Mouse (Mus musculus): ENCODE measurements at regions not wholly inside any gene's neighbourhood (a gene's known extent, or its start where the extent isn't known, plus 50 kb on each side); places are given as distances from the start of the nearest gene placed in this dataset.
"Not testable (repeated sequence)": the region's sequence is repeated elsewhere in the genome, so short reads cannot be mapped to it uniquely, and the experiment has no call there.

- DNase-seq (ENCODE audit: low spot score) = no peak
Observed at GRCm38 (mm10) chr11:16559001-16559699, 50.9 kb upstream of the Sec61g start.

GRCm38 (mm10) chr11:16561727-16562126 is 53.4 kb upstream of the Sec61g start:
- DNase-seq (ENCODE audit: low spot score) = no peak

- no peak for DNase-seq (ENCODE audit: low spot score)
Observed at GRCm38 (mm10) chr11:16589085-16589680, 80.9 kb upstream of the Sec61g start.

GRCm38 (mm10) chr11:16590541-16590940 is 82.3 kb upstream of the Sec61g start:
- no peak for DNase-seq (ENCODE audit: low spot score)

GRCm38 (mm10) chr11:16591471-16591921 is 83.2 kb upstream of the Sec61g start:
- peak; percentile 9 for DNase-seq (ENCODE audit: low spot score)

- no peak for DNase-seq (ENCODE audit: low spot score)
Observed at GRCm38 (mm10) chr11:16592006-16592405, 83.7 kb upstream of the Sec61g start.

GRCm38 (mm10) chr11:16592766-16593165 is 84.5 kb upstream of the Sec61g start:
- no peak for DNase-seq (ENCODE audit: low spot score)

- DNase-seq (ENCODE audit: low spot score) = no peak
Observed at GRCm38 (mm10) chr11:16594832-16595231, 86.5 kb upstream of the Sec61g start.

- no peak for DNase-seq (ENCODE audit: low spot score)
Observed at GRCm38 (mm10) chr11:16597038-16597830, 89.0 kb upstream of the Sec61g start.

GRCm38 (mm10) chr11:16602947-16603346 is 94.7 kb upstream of the Sec61g start:
- no peak for DNase-seq (ENCODE audit: low spot score)

GRCm38 (mm10) chr11:16606435-16607214 is 98.3 kb upstream of the Sec61g start:
- DNase-seq (ENCODE audit: low spot score) = no peak

- DNase-seq (ENCODE audit: low spot score) = not testable (repeated sequence)
Observed at GRCm38 (mm10) chr11:16607900-16608422, 99.7 kb upstream of the Sec61g start.

GRCm38 (mm10) chr11:16611741-16612140 is 103.5 kb upstream of the Sec61g start:
- no peak for DNase-seq (ENCODE audit: low spot score)

- no peak for DNase-seq (ENCODE audit: low spot score)
Observed at GRCm38 (mm10) chr11:16612524-16612923, 104.2 kb upstream of the Sec61g start.

- no peak for DNase-seq (ENCODE audit: low spot score)
Observed at GRCm38 (mm10) chr11:16619736-16620135, 111.5 kb upstream of the Sec61g start.

GRCm38 (mm10) chr11:16623694-16624093 is 115.4 kb upstream of the Sec61g start:
- no peak for DNase-seq (ENCODE audit: low spot score)

- no peak for DNase-seq (ENCODE audit: low spot score)
Observed at GRCm38 (mm10) chr11:16627294-16628085, 119.2 kb upstream of the Sec61g start.

GRCm38 (mm10) chr11:16629410-16630129 is 121.3 kb upstream of the Sec61g start:
- no peak for DNase-seq (ENCODE audit: low spot score)

- DNase-seq (ENCODE audit: low spot score) = not testable (repeated sequence)
Observed at GRCm38 (mm10) chr11:16635796-16636195, 116.2 kb upstream of the Egfr start.

GRCm38 (mm10) chr11:16637679-16638078 is 114.3 kb upstream of the Egfr start:
- DNase-seq (ENCODE audit: low spot score) = no peak
